Mouse (Mus musculus) embryonic fibroblast, embryonic 13.5 days (primary cell): ENCODE results near the gene Sat2.

Experiments used
- CTCF ChIP-seq: IDR thresholded peaks from 2 replicates; pipeline ENCODE4 v1.5.1; 2011; ENCODE audit warnings: mild to moderate bottlenecking, control low read depth, low read length, moderate library complexity, borderline replicate concordance; ENCODE audit not compliant: insufficient read depth
- POLR2A ChIP-seq: IDR thresholded peaks from 2 replicates; pipeline ENCODE4 v1.6.1; 2011; ENCODE audit warnings: low read depth, mild to moderate bottlenecking, control low read depth, low read length, moderate library complexity

DNA sequence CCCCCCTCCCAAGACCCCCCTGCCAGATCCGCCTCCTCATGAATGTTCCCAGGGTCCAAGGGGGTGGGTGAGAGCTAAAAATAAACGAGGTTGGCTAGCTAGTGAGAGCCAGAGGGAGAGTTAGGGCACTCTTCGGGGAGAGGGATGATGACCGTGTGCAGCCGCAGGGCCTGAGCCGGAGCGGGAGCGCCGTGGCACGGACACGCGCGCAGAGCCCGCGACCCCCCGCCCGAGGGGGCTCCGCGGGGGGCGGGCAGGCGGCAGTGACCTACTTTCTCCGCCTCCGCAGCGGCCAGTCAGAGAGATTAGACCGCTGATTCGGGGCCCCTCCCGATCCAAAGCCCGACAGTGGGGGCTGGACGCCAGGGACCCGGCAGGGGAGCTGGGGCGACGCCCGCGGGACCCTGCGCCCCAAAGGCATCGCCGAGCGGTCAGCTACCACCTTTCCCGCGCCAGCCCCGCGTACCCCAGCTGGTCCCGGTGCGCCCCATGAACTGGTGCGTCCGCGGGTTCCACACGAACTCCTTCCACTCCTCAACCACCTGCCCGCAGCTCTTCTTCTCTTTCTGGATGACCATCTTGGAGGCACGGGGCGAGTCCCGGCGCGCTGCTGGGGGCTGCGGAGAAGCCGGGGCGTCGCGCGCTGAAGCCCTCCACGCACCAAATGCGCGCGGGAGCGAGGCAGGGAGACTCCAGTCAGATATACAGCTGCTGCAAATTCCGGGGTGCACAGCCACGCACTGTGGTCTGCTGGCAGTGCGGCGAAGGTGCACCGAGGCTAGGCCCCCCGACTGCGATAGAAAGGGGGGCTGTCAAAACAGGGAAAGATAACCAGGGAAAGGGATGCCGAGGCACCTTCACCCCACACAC lies 16.8 kb upstream of the Sat2 start:
- no peak for TF ChIP-seq CTCF
- no peak for TF ChIP-seq POLR2A
